Mouse (Mus musculus): ENCODE measurements at regions not wholly inside any gene's neighbourhood (a gene's known extent, or its start where the extent isn't known, plus 50 kb on each side); places are given as distances from the start of the nearest gene placed in this dataset.

GRCm38 (mm10) chr2:50539741-50540441, 243.3 kb upstream of the Mmadhc start:
- WGBS: 86% methylated on average over 2 of the region's 2 CpGs
- no peak overlapping the region for H3K4me3 ChIP-seq (ENCODE audit: control insufficient read depth in 1 of 2, insufficient read depth in 1 of 2, low read depth in 1 of 2, low read length in 2 of 2)
- H3K27ac ChIP-seq (replicated peaks in 1 of 2; ENCODE audit: control insufficient read depth in 1 of 2, insufficient read depth in 1 of 2, low read depth in 2 of 2, low read length in 2 of 2): no peak overlapping the region

GRCm38 (mm10) chr2:50538068-50538467, 241.5 kb upstream of the Mmadhc start:
- no peaks in the 10 kb centered on the region for H3K27me3 ChIP-seq (ENCODE audit: control insufficient read depth, insufficient read depth, low read length)
- ATAC-seq (ENCODE audit: insufficient number of reproducible peaks, insufficient read depth, low FRiP score, low read depth): no peak
- no peak overlapping the region for H3K4me2 ChIP-seq (ENCODE audit: low read length)
- no peak overlapping the region for H3K9ac ChIP-seq (ENCODE audit: low read length)
- H3K4me3 ChIP-seq (ENCODE audit: control insufficient read depth in 1 of 2, insufficient read depth in 1 of 2, low read depth in 1 of 2, low read length in 2 of 2): no peak overlapping the region
- H3K4me1 ChIP-seq (ENCODE audit: control insufficient read depth in 2 of 2, insufficient read depth in 2 of 2, low read length in 2 of 2): no peaks in the 10 kb centered on the region
- WGBS: 83% methylated on average over 5 of the region's 5 CpGs
- no peaks in the 10 kb centered on the region for H3K36me3 ChIP-seq (ENCODE audit: control insufficient read depth, insufficient read depth, low read length)
- no peaks in the 10 kb centered on the region for H3K9me3 ChIP-seq (ENCODE audit: control insufficient read depth, low read length)
- no peak overlapping the region for H3K27ac ChIP-seq (replicated peaks in 1 of 2; ENCODE audit: control insufficient read depth in 1 of 2, insufficient read depth in 1 of 2, low read depth in 2 of 2, low read length in 2 of 2)

More at GRCm38 (mm10) chr2:50539741-50540441, 243.3 kb upstream of the Mmadhc start:
- Histone ChIP-seq H3K9ac (ENCODE audit: low read length) (no peak overlapping the region), H3K36me3 (ENCODE audit: control insufficient read depth, insufficient read depth, low read length) (no peaks in the 10 kb centered on the region), H3K27me3 (ENCODE audit: control insufficient read depth, insufficient read depth, low read length) (no peaks in the 10 kb centered on the region), H3K4me1 (ENCODE audit: control insufficient read depth in 2 of 2, insufficient read depth in 2 of 2, low read length in 2 of 2) (no peaks in the 10 kb centered on the region), H3K4me2 (ENCODE audit: low read length) (no peak overlapping the region), H3K9me3 (ENCODE audit: control insufficient read depth, low read length) (no peaks in the 10 kb centered on the region)
- ATAC-seq (ENCODE audit: insufficient number of reproducible peaks, insufficient read depth, low FRiP score, low read depth): no peak

GRCm38 (mm10) chr2:50535085-50535878, 238.7 kb upstream of the Mmadhc start:
- Histone ChIP-seq H3K9ac (ENCODE audit: low read length) (no peak overlapping the region), H3K4me3 (ENCODE audit: control insufficient read depth in 1 of 2, insufficient read depth in 1 of 2, low read depth in 1 of 2, low read length in 2 of 2) (no peak overlapping the region), H3K4me2 (ENCODE audit: low read length) (no peak overlapping the region), H3K9me3 (ENCODE audit: control insufficient read depth, low read length) (no peaks in the 10 kb centered on the region), H3K27ac (replicated peaks in 1 of 2; ENCODE audit: control insufficient read depth in 1 of 2, insufficient read depth in 1 of 2, low read depth in 2 of 2, low read length in 2 of 2) (no peak overlapping the region), H3K4me1 (ENCODE audit: control insufficient read depth in 2 of 2, insufficient read depth in 2 of 2, low read length in 2 of 2) (no peaks in the 10 kb centered on the region), H3K36me3 (ENCODE audit: control insufficient read depth, insufficient read depth, low read length) (no peaks in the 10 kb centered on the region), H3K27me3 (ENCODE audit: control insufficient read depth, insufficient read depth, low read length) (no peaks in the 10 kb centered on the region)
- 53% methylated on average over 4 of the region's 4 CpGs for WGBS
- no peak for ATAC-seq (ENCODE audit: insufficient number of reproducible peaks, insufficient read depth, low FRiP score, low read depth)

GRCm38 (mm10) chr2:50533702-50534101, 237.1 kb upstream of the Mmadhc start:
- no peak for ATAC-seq (ENCODE audit: insufficient number of reproducible peaks, insufficient read depth, low FRiP score, low read depth)
- Histone ChIP-seq H3K9ac (ENCODE audit: low read length) (no peak overlapping the region), H3K36me3 (ENCODE audit: control insufficient read depth, insufficient read depth, low read length) (no peaks in the 10 kb centered on the region), H3K4me1 (ENCODE audit: control insufficient read depth in 2 of 2, insufficient read depth in 2 of 2, low read length in 2 of 2) (no peaks in the 10 kb centered on the region), H3K27ac (replicated peaks in 1 of 2; ENCODE audit: control insufficient read depth in 1 of 2, insufficient read depth in 1 of 2, low read depth in 2 of 2, low read length in 2 of 2) (no peak overlapping the region), H3K4me2 (ENCODE audit: low read length) (no peak overlapping the region), H3K9me3 (ENCODE audit: control insufficient read depth, low read length) (no peaks in the 10 kb centered on the region), H3K4me3 (ENCODE audit: control insufficient read depth in 1 of 2, insufficient read depth in 1 of 2, low read depth in 1 of 2, low read length in 2 of 2) (no peak overlapping the region), H3K27me3 (ENCODE audit: control insufficient read depth, insufficient read depth, low read length) (no peaks in the 10 kb centered on the region)
- WGBS: 93% methylated on average over 2 of the region's 2 CpGs

- H3K4me1 ChIP-seq (ENCODE audit: control insufficient read depth in 2 of 2, insufficient read depth in 2 of 2, low read length in 2 of 2): no peaks in the 10 kb centered on the region
- H3K9me3 ChIP-seq (ENCODE audit: control insufficient read depth, low read length): no peaks in the 10 kb centered on the region
- no peaks in the 10 kb centered on the region for H3K36me3 ChIP-seq (ENCODE audit: control insufficient read depth, insufficient read depth, low read length)
- H3K27me3 ChIP-seq (ENCODE audit: control insufficient read depth, insufficient read depth, low read length): no peaks in the 10 kb centered on the region
- H3K4me2 ChIP-seq (ENCODE audit: low read length): no peak overlapping the region
- no peak overlapping the region for H3K27ac ChIP-seq (replicated peaks in 1 of 2; ENCODE audit: control insufficient read depth in 1 of 2, insufficient read depth in 1 of 2, low read depth in 2 of 2, low read length in 2 of 2)
- no peak overlapping the region for H3K4me3 ChIP-seq (ENCODE audit: control insufficient read depth in 1 of 2, insufficient read depth in 1 of 2, low read depth in 1 of 2, low read length in 2 of 2)
- no peak overlapping the region for H3K9ac ChIP-seq (ENCODE audit: low read length)
- ATAC-seq (ENCODE audit: insufficient number of reproducible peaks, insufficient read depth, low FRiP score, low read depth): no peak
Observed at GRCm38 (mm10) chr2:50527425-50527824, 230.8 kb upstream of the Mmadhc start.

GRCm38 (mm10) chr2:50524838-50525615, 228.4 kb upstream of the Mmadhc start:
- no peak overlapping the region for H3K4me2 ChIP-seq (ENCODE audit: low read length)
- H3K27ac ChIP-seq (replicated peaks in 1 of 2; ENCODE audit: control insufficient read depth in 1 of 2, insufficient read depth in 1 of 2, low read depth in 2 of 2, low read length in 2 of 2): no peak overlapping the region
- H3K4me3 ChIP-seq (ENCODE audit: control insufficient read depth in 1 of 2, insufficient read depth in 1 of 2, low read depth in 1 of 2, low read length in 2 of 2): no peak overlapping the region
- no peak for ATAC-seq (ENCODE audit: insufficient number of reproducible peaks, insufficient read depth, low FRiP score, low read depth)
- no peaks in the 10 kb centered on the region for H3K4me1 ChIP-seq (ENCODE audit: control insufficient read depth in 2 of 2, insufficient read depth in 2 of 2, low read length in 2 of 2)
- 83% methylated on average over 10 of the region's 10 CpGs for WGBS
- no peaks in the 10 kb centered on the region for H3K9me3 ChIP-seq (ENCODE audit: control insufficient read depth, low read length)
- no peaks in the 10 kb centered on the region for H3K27me3 ChIP-seq (ENCODE audit: control insufficient read depth, insufficient read depth, low read length)
- H3K9ac ChIP-seq (ENCODE audit: low read length): no peak overlapping the region
- H3K36me3 ChIP-seq (ENCODE audit: control insufficient read depth, insufficient read depth, low read length): no peaks in the 10 kb centered on the region

- H3K36me3 ChIP-seq (ENCODE audit: control insufficient read depth, insufficient read depth, low read length): no peaks in the 10 kb centered on the region
- H3K9me3 ChIP-seq (ENCODE audit: control insufficient read depth, low read length): no peaks in the 10 kb centered on the region
- H3K4me2 ChIP-seq (ENCODE audit: low read length): peak overlapping the region; percentile 22; the same call in 1 of the 2 replicates
- no peaks in the 10 kb centered on the region for H3K27me3 ChIP-seq (ENCODE audit: control insufficient read depth, insufficient read depth, low read length)
- H3K27ac ChIP-seq (replicated peaks in 1 of 2; ENCODE audit: control insufficient read depth in 1 of 2, insufficient read depth in 1 of 2, low read depth in 2 of 2, low read length in 2 of 2): no peak overlapping the region
- no peaks in the 10 kb centered on the region for H3K4me1 ChIP-seq (ENCODE audit: control insufficient read depth in 2 of 2, insufficient read depth in 2 of 2, low read length in 2 of 2)
- H3K9ac ChIP-seq (ENCODE audit: low read length): no peak overlapping the region
- 11% methylated on average over 8 of the region's 8 CpGs for WGBS
- no peak overlapping the region for H3K4me3 ChIP-seq (ENCODE audit: control insufficient read depth in 1 of 2, insufficient read depth in 1 of 2, low read depth in 1 of 2, low read length in 2 of 2)
- no peak for ATAC-seq (ENCODE audit: insufficient number of reproducible peaks, insufficient read depth, low FRiP score, low read depth)
Observed at GRCm38 (mm10) chr2:50520169-50520568, 223.6 kb upstream of the Mmadhc start.

Measured in heart, embryonic 14.5 days (tissue).